Mouse (Mus musculus): ENCODE measurements around the gene Ptprcap. TPM values are rescaled to one million over a fixed set of nuclear protein-coding genes. Genes with fewer than 3 reads are reported as not detected.
A peak's percentile ranks its signal among the peaks of the same experiment; 100 is the strongest.
"Not testable (repeated sequence)": the region's sequence is repeated elsewhere in the genome, so short reads cannot be mapped to it uniquely, and the experiment has no call there.

Gene Ptprcap
- polyA plus RNA-seq, 1 experiment from 2014 or later = 2.7 TPM

- no peaks in the 10 kb centered on the region for H3K9me3 ChIP-seq
- H3K27ac ChIP-seq = 0 out of 2 replicates have a peak overlapping the region, but pooled peaks have one; percentile 39
- H3K36me3 ChIP-seq = peaks cover 43% of the 10 kb centered on the region
- peak overlapping the region; percentile 87 for H3K4me3 ChIP-seq
- ATAC-seq (ENCODE audit: low FRiP score, low read depth) = no peak
- H3K27me3 ChIP-seq = no peaks in the 10 kb centered on the region
- peaks cover 28% of the 10 kb centered on the region for H3K4me1 ChIP-seq
- H3K9ac ChIP-seq = peak overlapping the region; percentile 86
- 45% methylated on average over 7 of the region's 7 CpGs for WGBS
- H3K4me2 ChIP-seq (replicated peaks) = peak overlapping the region; percentile 89
These were observed 26.5 kb upstream of the Ptprcap start for GRCm38 (mm10) chr19:4126759-4127495.

- peaks cover 22% of the 10 kb centered on the region for H3K4me1 ChIP-seq
- no peak for ATAC-seq (ENCODE audit: low FRiP score, low read depth)
- H3K27ac ChIP-seq = no peak overlapping the region
- no peak overlapping the region for H3K4me2 ChIP-seq (replicated peaks)
- H3K9me3 ChIP-seq = no peaks in the 10 kb centered on the region
- no peak overlapping the region for H3K4me3 ChIP-seq
- H3K9ac ChIP-seq = no peak overlapping the region
- no peaks in the 10 kb centered on the region for H3K27me3 ChIP-seq
- WGBS = 91% methylated on average over 7 of the region's 7 CpGs
- peaks cover 62% of the 10 kb centered on the region for H3K36me3 ChIP-seq
These were observed 23.9 kb upstream of the Ptprcap start for GRCm38 (mm10) chr19:4129462-4129861.

GRCm38 (mm10) chr19:4130106-4130505, 23.3 kb upstream of the Ptprcap start:
- Histone ChIP-seq H3K4me3 (no peak overlapping the region), H3K27me3 (no peaks in the 10 kb centered on the region), H3K4me2 (replicated peaks) (no peak overlapping the region), H3K9me3 (no peaks in the 10 kb centered on the region), H3K4me1 (peaks cover 16% of the 10 kb centered on the region), H3K27ac (no peak overlapping the region), H3K36me3 (peaks cover 62% of the 10 kb centered on the region), H3K9ac (no peak overlapping the region)
- no peak for ATAC-seq (ENCODE audit: low FRiP score, low read depth)
- WGBS = 92% methylated on average over 4 of the region's 4 CpGs

GRCm38 (mm10) chr19:4131075-4131474, 22.3 kb upstream of the Ptprcap start:
- Histone ChIP-seq H3K4me3 (no peak overlapping the region), H3K9me3 (no peaks in the 10 kb centered on the region), H3K27ac (no peak overlapping the region), H3K4me1 (peaks cover 15% of the 10 kb centered on the region), H3K9ac (no peak overlapping the region), H3K27me3 (no peaks in the 10 kb centered on the region), H3K4me2 (replicated peaks) (no peak overlapping the region), H3K36me3 (peaks cover 62% of the 10 kb centered on the region)
- WGBS = 89% methylated on average over 5 of the region's 5 CpGs
- ATAC-seq (ENCODE audit: low FRiP score, low read depth) = no peak

- Histone ChIP-seq H3K4me1 (peaks cover 10% of the 10 kb centered on the region), H3K27me3 (no peaks in the 10 kb centered on the region), H3K9me3 (no peaks in the 10 kb centered on the region), H3K27ac (no peak overlapping the region), H3K4me3 (no peak overlapping the region), H3K36me3 (peaks cover 62% of the 10 kb centered on the region), H3K9ac (no peak overlapping the region), H3K4me2 (replicated peaks) (no peak overlapping the region)
- 81% methylated on average over 2 of the region's 2 CpGs for WGBS
- ATAC-seq (ENCODE audit: low FRiP score, low read depth) = no peak
These were observed 21.6 kb upstream of the Ptprcap start for GRCm38 (mm10) chr19:4131768-4132167.

- Histone ChIP-seq H3K9me3 (no peaks in the 10 kb centered on the region), H3K4me2 (replicated peaks) (no peak overlapping the region), H3K27me3 (no peaks in the 10 kb centered on the region), H3K9ac (no peak overlapping the region), H3K27ac (no peak overlapping the region), H3K4me3 (no peak overlapping the region), H3K4me1 (no peaks in the 10 kb centered on the region), H3K36me3 (peaks cover 41% of the 10 kb centered on the region)
- no peak for ATAC-seq (ENCODE audit: low FRiP score, low read depth)
- WGBS = 84% methylated on average over 4 of the region's 4 CpGs
These were observed 19.1 kb upstream of the Ptprcap start for GRCm38 (mm10) chr19:4134354-4134753.

- H3K27me3 ChIP-seq; H3K4me1 ChIP-seq; H3K27ac ChIP-seq; H3K9ac ChIP-seq; H3K9me3 ChIP-seq; H3K4me3 ChIP-seq; H3K4me2 ChIP-seq (replicated peaks); ATAC-seq (ENCODE audit: low FRiP score, low read depth): not testable (repeated sequence)
- H3K36me3 ChIP-seq = peaks cover 31% of the 10 kb centered on the region
- WGBS = 78% methylated on average over 6 of the region's 6 CpGs
These were observed 18.0 kb upstream of the Ptprcap start for GRCm38 (mm10) chr19:4135229-4135962.

- H3K9me3 ChIP-seq; ATAC-seq (ENCODE audit: low FRiP score, low read depth): not testable (repeated sequence)
- H3K36me3 ChIP-seq = peaks cover 28% of the 10 kb centered on the region
These were observed 17.4 kb upstream of the Ptprcap start for GRCm38 (mm10) chr19:4135963-4136345.

GRCm38 (mm10) chr19:4136463-4136862, 16.9 kb upstream of the Ptprcap start:
- Histone ChIP-seq H3K4me2 (replicated peaks) (no peak overlapping the region), H3K9ac (no peak overlapping the region)
- 85% methylated on average over 5 of the region's 5 CpGs for whole genome bisulfite sequencing

More at GRCm38 (mm10) chr19:4135963-4136345, 17.4 kb upstream of the Ptprcap start:
- not testable (repeated sequence) for H3K27ac ChIP-seq; H3K4me2 ChIP-seq (replicated peaks); H3K4me1 ChIP-seq; H3K9ac ChIP-seq; H3K27me3 ChIP-seq; H3K4me3 ChIP-seq
- 19% methylated on average over 8 of the region's 8 CpGs for WGBS

GRCm38 (mm10) chr19:4137913-4138312, 15.5 kb upstream of the Ptprcap start:
- Histone ChIP-seq H3K27me3 (no peaks in the 10 kb centered on the region), H3K27ac (no peak overlapping the region), H3K4me2 (replicated peaks) (no peak overlapping the region), H3K4me1 (no peaks in the 10 kb centered on the region), H3K36me3 (peaks cover 8% of the 10 kb centered on the region), H3K4me3 (no peak overlapping the region), H3K9me3 (no peaks in the 10 kb centered on the region), H3K9ac (no peak overlapping the region)
- no peak for ATAC-seq (ENCODE audit: low FRiP score, low read depth)
- WGBS = 82% methylated on average over 5 of the region's 5 CpGs

More at GRCm38 (mm10) chr19:4136463-4136862, 16.9 kb upstream of the Ptprcap start:
- no peaks in the 10 kb centered on the region for H3K27me3 ChIP-seq
- H3K4me3 ChIP-seq = no peak overlapping the region
- no peak for ATAC-seq (ENCODE audit: low FRiP score, low read depth)
- H3K36me3 ChIP-seq = peaks cover 23% of the 10 kb centered on the region
- no peaks in the 10 kb centered on the region for H3K9me3 ChIP-seq
- no peaks in the 10 kb centered on the region for H3K4me1 ChIP-seq
- no peak overlapping the region for H3K27ac ChIP-seq

- Histone ChIP-seq H3K4me1 (no peaks in the 10 kb centered on the region), H3K27me3 (no peaks in the 10 kb centered on the region), H3K4me2 (replicated peaks) (no peak within 1 kb of the TSS), H3K4me3 (no peak within 1 kb of the TSS), H3K27ac (no peak within 1 kb of the TSS), H3K9me3 (no peaks in the 10 kb centered on the region), H3K9ac (0 out of 2 replicates have a peak within 1 kb of the TSS, but pooled peaks have one; percentile 1), H3K36me3 (no peaks in the 10 kb centered on the region)
- no peak for ATAC-seq (ENCODE audit: low FRiP score, low read depth)
- WGBS = 63% methylated on average over 2 of the region's 2 CpGs
These were observed 14.0 kb upstream of the Ptprcap start, which contains the start of gene Gpr152 for GRCm38 (mm10) chr19:4139446-4139845. Gene Gpr152 (plus strand): TSS chr19:4139787.

GRCm38 (mm10) chr19:4140147-4140546, 13.3 kb upstream of the Ptprcap start:
- Histone ChIP-seq H3K36me3 (no peaks in the 10 kb centered on the region), H3K4me2 (replicated peaks) (no peak overlapping the region), H3K9ac (no peak overlapping the region), H3K9me3 (no peaks in the 10 kb centered on the region), H3K27ac (no peak overlapping the region), H3K4me3 (no peak overlapping the region), H3K27me3 (no peaks in the 10 kb centered on the region), H3K4me1 (no peaks in the 10 kb centered on the region)
- 76% methylated on average over 6 of the region's 6 CpGs for WGBS
- no peak for ATAC-seq (ENCODE audit: low FRiP score, low read depth)

All from limb, embryonic 13.5 days (tissue).